Mouse (Mus musculus) myocyte (in vitro differentiated cells): ENCODE data around the gene Lypd5.

ENCODE experiments used
- CEBPB ChIP-seq: IDR thresholded peaks from 2 replicates; pipeline ENCODE4 v1.6.1; 2011; ENCODE audit warnings: mild to moderate bottlenecking, moderate library complexity; ENCODE audit not compliant: poor library complexity, insufficient read depth, severe bottlenecking
- E2F4 ChIP-seq: IDR thresholded peaks from one replicate; pipeline ENCODE4 v1.6.1; 2011; ENCODE audit warnings: mild to moderate bottlenecking, control low read depth, moderate library complexity; ENCODE audit not compliant: insufficient read depth
- MAX ChIP-seq: IDR thresholded peaks from one replicate; pipeline ENCODE4 v1.6.1; 2011; ENCODE audit warnings: low read depth, mild to moderate bottlenecking, control low read depth
- MYOD1 ChIP-seq, 3 experiments: IDR thresholded peaks; one replicate each; pipeline ENCODE4 v1.6.1; 2011; ENCODE audit warnings: control low read depth in 2 of 3, low read depth in 2 of 3, mild to moderate bottlenecking in 2 of 3, moderate library complexity in 1 of 3; ENCODE audit not compliant: insufficient read length in 2 of 3, control insufficient read depth in 1 of 3
- MYOG ChIP-seq, 3 experiments: IDR thresholded peaks; one replicate each; pipeline ENCODE4 v1.6.1; 2011; ENCODE audit warnings: control low read depth in 2 of 3, low read depth in 2 of 3, mild to moderate bottlenecking in 2 of 3; ENCODE audit not compliant: insufficient read length in 2 of 3, control insufficient read depth in 1 of 3, insufficient read depth in 1 of 3
- POLR2A ChIP-seq: IDR thresholded peaks from one replicate; pipeline ENCODE4 v1.6.1; 2011; ENCODE audit warnings: low read depth, mild to moderate bottlenecking, control low read depth, moderate library complexity; ENCODE audit not compliant: insufficient read length
- POLR2AphosphoS2 ChIP-seq: IDR thresholded peaks from one replicate; pipeline ENCODE4 v1.6.1; 2011; ENCODE audit warnings: low read depth, control low read depth; ENCODE audit not compliant: insufficient read length
- TCF12 ChIP-seq: IDR thresholded peaks from one replicate; pipeline ENCODE4 v1.6.1; 2011; ENCODE audit warnings: mild to moderate bottlenecking, control low read depth; ENCODE audit not compliant: poor library complexity, insufficient read depth, severe bottlenecking
- TCF3 ChIP-seq: IDR thresholded peaks from one replicate; pipeline ENCODE4 v1.6.1; 2011; ENCODE audit warnings: low read depth, control low read depth; ENCODE audit not compliant: insufficient read length
- USF1 ChIP-seq: IDR thresholded peaks from one replicate; pipeline ENCODE4 v1.6.1; 2011; ENCODE audit warnings: low read depth, mild to moderate bottlenecking, control low read depth, moderate library complexity

DNA sequence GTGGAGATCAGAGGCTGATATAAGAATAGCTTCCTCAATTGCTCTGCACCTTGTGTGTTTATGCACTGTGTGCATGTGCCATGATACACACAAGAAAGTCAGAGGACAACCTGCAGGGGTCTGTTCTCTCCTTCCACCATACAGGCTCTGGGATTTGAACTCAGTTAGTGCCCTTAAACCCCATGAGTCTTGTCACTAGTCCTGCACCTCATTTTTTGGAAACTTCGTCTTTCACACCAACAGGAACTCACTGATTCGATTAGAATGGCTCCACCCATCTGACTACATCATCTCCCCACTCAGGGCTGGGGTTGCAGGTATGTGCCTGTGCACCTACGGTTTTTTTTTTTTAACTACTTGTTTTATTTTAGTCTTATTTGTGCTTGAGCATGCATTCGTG, 19.2 kb downstream of the Lypd5 start:
- TF ChIP-seq E2F4 (no peak), POLR2A (no peak), USF1 (no peak), POLR2AphosphoS2 (no peak), MYOD1 (IDR thresholded peaks at IDR 0.05; ENCODE audit: control insufficient read depth in 1 of 3, insufficient read length in 2 of 3, low read depth in 2 of 3) (no peak), MAX (no peak), TCF12 (no peak), CEBPB (no peak), MYOG (IDR thresholded peaks at IDR 0.05; ENCODE audit: control insufficient read depth in 1 of 3, insufficient read depth in 1 of 3, insufficient read length in 2 of 3, low read depth in 2 of 3) (no peak), TCF3 (no peak)
